Mouse (Mus musculus): ENCODE results near the gene Srp9. TPM values are rescaled to one million over a fixed set of nuclear protein-coding genes. Genes with fewer than 3 reads are reported as not detected.
"Not testable (repeated sequence)": the region's sequence is repeated elsewhere in the genome, so short reads cannot be mapped to it uniquely, and the experiment has no call there.

Gene Srp9
- total RNA-seq, 2 experiments from 2014 or later: 43.1 to 44.7 TPM

DNA sequence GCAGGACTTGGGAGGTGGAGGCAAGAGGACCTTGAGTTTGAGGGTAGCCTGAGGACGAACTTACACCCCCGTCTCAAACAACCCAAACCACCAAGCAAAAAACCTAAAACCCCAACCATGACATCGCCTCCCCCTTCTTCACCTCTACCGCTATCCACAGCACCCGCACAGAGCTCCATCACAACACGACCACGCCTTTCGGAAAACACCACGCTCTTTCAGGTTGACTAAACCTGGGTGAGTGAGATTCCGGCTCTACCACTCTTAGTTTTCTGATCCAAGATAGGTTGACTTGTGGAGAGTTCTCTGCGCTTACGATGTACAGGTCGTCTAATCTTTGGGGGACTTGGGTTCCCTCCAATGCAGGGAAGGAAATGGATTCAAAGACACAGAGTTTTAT, 18.2 kb downstream of the Srp9 start:
- DNase-seq (ENCODE audit: low spot score): no peak

- DNase-seq (ENCODE audit: low spot score): no peak
Observed at GRCm38 (mm10) chr1:182143288-182143687, 18.8 kb downstream of the Srp9 start.

DNA sequence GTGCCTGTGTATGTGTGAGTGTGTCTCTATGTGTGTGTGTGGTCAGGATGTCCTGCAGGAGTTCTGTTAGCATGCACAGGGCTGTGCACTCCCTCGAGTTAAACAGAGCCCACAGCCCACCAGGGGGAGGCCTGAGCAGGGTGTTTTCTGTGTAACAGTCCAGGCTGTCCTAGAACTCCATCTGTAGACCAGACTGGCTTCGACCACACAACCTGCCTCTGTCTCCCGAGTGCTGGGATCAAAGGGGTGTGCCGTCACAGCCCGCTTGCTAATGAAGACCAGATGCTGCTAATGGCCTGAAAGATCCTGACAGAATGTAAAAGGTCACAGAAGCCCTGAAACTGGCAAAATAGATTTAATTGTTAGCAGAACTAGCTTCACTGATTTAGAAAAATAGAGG, 21.0 kb downstream of the Srp9 start:
- DNase-seq (ENCODE audit: low spot score): no peak

DNA sequence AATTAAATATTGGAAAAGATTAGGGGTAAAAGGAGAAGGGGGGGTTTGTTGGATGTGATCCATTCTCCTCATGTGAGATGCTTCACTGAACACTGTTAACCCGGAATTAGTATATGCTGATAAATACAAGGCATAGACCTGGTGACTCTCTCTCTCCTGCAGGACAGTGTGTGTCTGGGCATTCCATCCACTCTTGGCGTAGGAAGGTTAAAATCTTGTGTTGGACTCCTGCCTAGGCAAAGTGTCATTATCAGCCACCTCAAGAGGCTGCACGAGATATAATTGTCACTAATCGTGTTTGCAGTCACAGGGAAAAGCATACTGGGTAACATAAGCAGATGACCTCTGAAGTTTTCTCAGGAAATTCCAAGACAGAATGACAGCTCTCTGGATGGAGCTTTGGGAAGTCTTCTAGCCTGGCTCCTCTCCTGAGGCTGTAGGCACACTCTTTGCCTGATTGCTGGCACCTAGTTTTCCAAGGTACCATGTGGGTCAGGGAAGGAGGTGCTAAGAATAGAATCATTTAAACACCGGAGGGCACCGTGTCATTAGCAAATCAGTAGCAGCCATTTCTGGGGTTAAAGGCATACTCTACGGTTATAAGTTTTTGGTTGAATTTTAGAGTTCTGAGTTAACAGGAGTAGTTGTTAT, 24.5 kb downstream of the Srp9 start:
- no peak for DNase-seq (ENCODE audit: low spot score)

DNA sequence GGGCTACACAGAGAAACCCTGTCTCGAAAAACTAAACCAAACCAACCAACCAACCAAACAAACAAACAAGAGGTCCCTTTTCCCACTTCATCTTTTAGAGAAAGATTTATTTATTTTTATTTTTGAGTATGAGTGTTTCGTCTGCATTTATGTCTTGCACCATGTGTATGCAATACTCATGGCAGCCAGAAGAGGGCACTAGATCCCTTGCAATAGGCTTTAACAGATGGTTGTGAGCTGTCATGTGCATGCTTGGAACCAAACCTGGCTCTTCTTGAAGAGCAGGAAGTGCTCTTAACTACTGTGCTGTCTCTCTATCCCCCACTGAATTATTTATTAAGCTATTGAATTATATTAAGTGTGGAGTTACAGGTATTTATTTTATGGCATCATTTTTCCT, 25.4 kb downstream of the Srp9 start:
- no peak for DNase-seq (ENCODE audit: low spot score)

DNA sequence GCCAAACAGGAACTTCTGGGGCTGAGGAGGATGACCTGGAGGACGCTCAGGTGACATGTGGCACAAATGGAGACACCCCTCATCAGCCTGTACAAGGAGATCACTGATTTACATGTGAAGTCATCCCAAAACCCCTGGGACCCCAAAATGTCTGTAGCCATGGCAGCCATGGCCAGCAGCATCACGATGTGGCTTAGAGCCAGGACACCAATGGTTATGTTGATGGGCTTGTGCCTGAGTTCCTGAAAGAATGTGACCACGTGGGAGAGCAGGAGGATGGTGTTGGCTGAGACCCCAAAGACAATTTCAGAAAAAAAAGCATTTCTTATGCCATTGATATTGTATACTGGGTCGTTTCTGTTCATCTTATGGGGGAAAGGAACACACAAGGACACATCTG, 33.2 kb downstream of the Srp9 start:
- DNase-seq (ENCODE audit: low spot score): no peak

GRCm38 (mm10) chr1:182159575-182159974, 35.0 kb downstream of the Srp9 start:
- no peak for DNase-seq (ENCODE audit: low spot score)

- no peak for DNase-seq (ENCODE audit: low spot score)
Observed at GRCm38 (mm10) chr1:182162951-182163350, 38.4 kb downstream of the Srp9 start.

DNA sequence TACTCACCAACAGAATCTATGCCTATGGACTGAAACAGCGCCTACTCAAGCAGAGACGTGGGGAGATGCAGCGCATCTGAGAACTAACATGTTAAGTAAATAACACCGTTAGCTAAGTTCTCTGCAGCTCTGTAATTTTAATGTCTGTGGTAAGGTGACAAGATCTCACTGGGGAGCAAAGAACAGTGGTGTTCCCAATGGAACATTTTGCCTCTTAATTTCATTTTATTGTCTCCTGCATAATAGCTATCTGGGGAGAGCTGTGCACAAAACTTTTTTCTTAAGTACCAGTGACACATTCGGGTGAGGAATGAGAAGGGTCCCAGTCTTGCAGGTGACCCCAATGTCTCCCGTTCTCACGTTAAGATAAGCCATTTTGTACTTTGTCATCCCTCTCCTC, 39.8 kb downstream of the Srp9 start, which contains the start of gene Vmn1r1:
Vmn1r1 (minus strand) TSS at position 101 of the 400 bp plus-strand sequence.
- DNase-seq (ENCODE audit: low spot score): no peak

DNA sequence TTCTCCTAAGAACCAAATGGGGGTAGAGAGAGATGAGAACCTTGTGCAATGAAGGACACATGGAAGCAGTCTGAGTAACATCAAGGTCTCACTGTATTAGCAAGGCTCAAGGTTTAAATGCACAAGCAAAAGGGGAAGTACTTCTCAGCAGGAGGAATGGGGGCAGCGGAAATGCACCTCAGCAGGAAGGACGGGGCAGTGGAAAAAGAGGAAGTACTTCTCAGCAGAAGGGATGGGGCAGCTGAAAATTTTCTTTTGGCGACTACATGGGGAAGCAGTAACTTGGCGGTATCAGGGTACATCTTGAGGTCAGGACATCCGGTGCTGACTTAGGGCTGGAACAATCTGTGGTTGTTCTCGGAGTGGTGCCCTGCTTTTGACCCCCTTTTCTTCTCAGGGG, 45.7 kb downstream of the Srp9 start:
- DNase-seq (ENCODE audit: low spot score): not testable (repeated sequence)

- DNase-seq (ENCODE audit: low spot score): not testable (repeated sequence)
Observed at GRCm38 (mm10) chr1:182176985-182177384, 52.4 kb downstream of the Srp9 start.

- no peak for DNase-seq (ENCODE audit: low spot score)
Observed at GRCm38 (mm10) chr1:182181456-182182305, 57.1 kb downstream of the Srp9 start.

Other genes with a start within 250 kb of the Srp9 start
- 100 to 1,000 TPM in 1 of 2 experiments, 10 to 100 TPM in 1; 45.0 to 176 TPM for gene Enah, start 104.7 kb upstream of the Srp9 start, total RNA-seq (2021)
- gene Vmn1r1, start 39.7 kb downstream of the Srp9 start, total RNA-seq (2021): not detected
- gene Degs1, start 158.1 kb downstream of the Srp9 start, total RNA-seq (2021): 10 to 100 TPM; 15.8 to 17.0 TPM
- 10 to 100 TPM; 21.0 to 22.1 TPM for gene Fbxo28, start 216.9 kb downstream of the Srp9 start, total RNA-seq (2021)